Mouse (Mus musculus) midbrain, embryonic 16.5 days (tissue): ENCODE results near the gene Ralb. TPM values are rescaled to one million over a fixed set of nuclear protein-coding genes. Genes with fewer than 3 reads are reported as not detected.

ENCODE experiments used
- ATAC-seq: fragments of 200-750 bp; cut with Nextera tagmentation; 2 replicates; pipeline ENCODE4 v1.8.0; 2017; ENCODE audit warnings: moderate TSS enrichment
- H3K27ac ChIP-seq: fragments of 300-500 bp; sonication (generic); 2 replicates; pipeline ENCODE4 v1.5.1; 2014; ENCODE audit warnings: mild to moderate bottlenecking, low read length, mixed read lengths
- H3K27me3 ChIP-seq: fragments of 300-500 bp; sonication (generic); 2 replicates; pipeline ENCODE4 v1.6.1; 2014; ENCODE audit warnings: low read depth, low read length, mixed read lengths; ENCODE audit not compliant: control insufficient read depth, insufficient read depth
- H3K36me3 ChIP-seq: fragments of 300-500 bp; sonication (generic); 2 replicates; pipeline ENCODE4 v1.6.1; 2014; ENCODE audit warnings: mild to moderate bottlenecking, low read length, moderate library complexity, mixed read lengths; ENCODE audit not compliant: control insufficient read depth, insufficient read depth
- H3K4me1 ChIP-seq: fragments of 300-500 bp; sonication (generic); 2 replicates; pipeline ENCODE4 v1.6.1; 2014; ENCODE audit warnings: mild to moderate bottlenecking, low read length, mixed read lengths; ENCODE audit not compliant: control insufficient read depth, insufficient read depth
- H3K4me2 ChIP-seq: fragments of 300-500 bp; sonication (generic); 2 replicates; pipeline ENCODE4 v1.6.1; 2014; ENCODE audit warnings: mild to moderate bottlenecking, low read length, mixed read lengths
- H3K4me3 ChIP-seq: fragments of 300-500 bp; sonication (generic); 2 replicates; pipeline ENCODE4 v1.5.1; 2014; ENCODE audit warnings: low read depth, mild to moderate bottlenecking, low read length, moderate library complexity, mixed read lengths
- H3K9ac ChIP-seq: fragments of 300-500 bp; sonication (generic); 2 replicates; pipeline ENCODE4 v1.6.1; 2014; ENCODE audit warnings: low read depth, low read length, mixed read lengths
- H3K9me3 ChIP-seq: fragments of 300-500 bp; sonication (generic); replicated peaks from 2 replicates; pipeline ENCODE4 v1.6.1; 2014; ENCODE audit warnings: mild to moderate bottlenecking, low read length, mixed read lengths; ENCODE audit not compliant: control insufficient read depth, poor library complexity, severe bottlenecking
- WGBS: fragments of 180-500 bp; shearing (Covaris S2); extraction: QIAGEN DNeasy Blood & Tissue Kit; methylation state at CpG from one replicate; pipeline ENCODE4 v1.1.7; 2014; 5-methylcytosine and 5-hydroxymethylcytosine counted together
- polyA plus RNA-seq: library from polyadenylated mRNA; unstranded; fragments of >200 nt; fragmentation: Nextera tagmentation; extraction: Ambion mirVana; gene quantifications from 2 replicates; pipeline ENCODE4 v1.2.1, GENCODE M21; 2015

Ralb gene
- polyA plus RNA-seq, 1 experiment from 2014 or later = 60.8 TPM

DNA sequence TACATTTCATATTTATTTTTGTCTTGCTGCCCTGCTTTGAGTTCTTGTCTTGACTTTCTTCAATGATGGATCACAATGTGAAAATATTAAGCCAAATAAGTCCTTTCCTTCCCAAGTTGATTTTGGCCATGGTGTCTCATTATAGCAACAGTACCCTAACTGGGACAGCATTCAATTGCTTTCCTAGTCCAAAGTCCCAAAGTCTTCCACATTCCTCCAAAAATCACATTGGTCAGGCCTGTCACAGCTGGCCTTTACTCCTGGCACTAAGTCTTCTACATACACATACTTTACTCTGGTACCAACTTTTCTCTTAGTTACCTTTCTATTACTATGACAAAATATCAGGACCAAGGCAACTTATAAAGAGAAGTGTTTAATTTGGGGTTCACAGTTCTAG, 14.2 kb upstream of the Ralb start:
- H3K4me2 ChIP-seq = no peak overlapping the region
- no peaks in the 10 kb centered on the region for H3K4me1 ChIP-seq
- H3K4me3 ChIP-seq = no peak overlapping the region
- no peak overlapping the region for H3K9ac ChIP-seq
- no peaks in the 10 kb centered on the region for H3K9me3 ChIP-seq
- no peaks in the 10 kb centered on the region for H3K36me3 ChIP-seq
- H3K27me3 ChIP-seq = no peaks in the 10 kb centered on the region
- no peak for ATAC-seq
- no peak overlapping the region for H3K27ac ChIP-seq

DNA sequence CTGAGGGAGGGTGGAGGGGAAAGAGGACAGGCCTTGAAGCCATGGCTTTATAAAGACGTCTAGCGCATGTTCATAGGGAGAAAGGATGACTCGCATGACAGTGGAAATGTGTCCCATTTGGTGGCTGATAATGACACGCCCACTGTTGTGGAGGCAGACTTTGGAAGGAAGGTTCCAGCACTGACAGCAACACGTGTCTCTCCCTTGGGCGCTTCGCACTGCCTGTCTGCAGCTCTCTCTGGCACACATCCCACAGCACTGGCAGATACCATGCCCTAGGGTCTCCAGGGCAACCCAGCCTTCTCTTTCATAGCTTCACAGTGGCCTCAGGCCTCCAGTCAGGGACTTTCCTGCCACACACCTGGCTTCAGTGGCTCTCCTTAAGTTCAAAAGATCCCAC, 13.5 kb upstream of the Ralb start:
- Histone ChIP-seq H3K4me2 (no peak overlapping the region), H3K4me3 (no peak overlapping the region), H3K36me3 (no peaks in the 10 kb centered on the region), H3K9ac (no peak overlapping the region), H3K27ac (no peak overlapping the region), H3K27me3 (no peaks in the 10 kb centered on the region), H3K9me3 (no peaks in the 10 kb centered on the region), H3K4me1 (no peaks in the 10 kb centered on the region)
- 78% methylated on average over 7 of the region's 7 CpGs for WGBS
- no peak for ATAC-seq

DNA sequence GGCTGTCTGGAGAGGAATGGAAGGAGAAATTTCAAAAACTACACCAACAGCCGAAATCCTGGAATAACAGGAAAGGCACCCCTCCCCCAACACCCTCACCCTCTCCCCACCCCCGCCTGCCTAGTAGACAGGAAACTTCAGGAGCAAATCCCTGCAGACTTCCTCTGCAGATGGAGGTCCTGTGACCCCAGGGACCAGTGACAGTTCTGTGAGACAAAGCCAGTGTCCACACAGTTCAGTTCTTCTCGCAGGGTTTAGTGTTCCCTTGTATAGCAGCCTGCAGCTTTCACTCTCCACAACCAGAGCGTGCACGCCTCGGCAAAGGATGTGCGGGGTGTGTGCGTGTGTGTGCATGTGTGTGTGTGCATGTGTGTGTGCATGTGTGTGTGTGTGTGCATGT, 6.3 kb upstream of the Ralb start:
- Histone ChIP-seq H3K27me3 (no peaks in the 10 kb centered on the region), H3K4me1 (no peaks in the 10 kb centered on the region), H3K4me2 (no peak overlapping the region), H3K27ac (no peak overlapping the region), H3K9ac (no peak overlapping the region), H3K9me3 (no peaks in the 10 kb centered on the region), H3K36me3 (no peaks in the 10 kb centered on the region), H3K4me3 (no peak overlapping the region)
- WGBS = 72% methylated on average over 8 of the region's 8 CpGs
- ATAC-seq = no peak

DNA sequence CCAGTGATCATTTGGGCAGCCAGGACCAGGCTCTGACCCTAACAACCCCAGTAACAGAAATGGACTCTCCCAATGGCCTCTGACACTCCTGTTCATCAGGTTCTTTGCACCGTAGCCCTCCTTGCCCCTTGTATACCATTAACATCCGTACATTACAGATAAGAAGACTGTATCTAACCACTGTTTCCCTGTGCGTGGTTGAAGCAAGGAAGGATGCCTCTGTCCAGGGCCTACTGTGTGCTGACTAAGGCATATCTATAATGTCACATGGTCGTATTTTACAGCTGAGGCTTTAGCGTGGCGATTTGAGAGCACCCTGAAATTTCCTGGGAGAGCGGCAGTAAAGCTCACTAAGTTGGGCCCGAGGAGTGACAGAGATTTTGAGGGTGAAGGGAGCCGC, 5.8 kb upstream of the Ralb start:
- no peak overlapping the region for H3K9ac ChIP-seq
- ATAC-seq = no peak
- WGBS = 77% methylated on average over 9 of the region's 9 CpGs
- no peaks in the 10 kb centered on the region for H3K27me3 ChIP-seq
- no peak overlapping the region for H3K4me3 ChIP-seq
- no peaks in the 10 kb centered on the region for H3K4me1 ChIP-seq
- no peak overlapping the region for H3K4me2 ChIP-seq
- H3K27ac ChIP-seq = no peak overlapping the region
- no peaks in the 10 kb centered on the region for H3K9me3 ChIP-seq
- H3K36me3 ChIP-seq = no peaks in the 10 kb centered on the region

DNA sequence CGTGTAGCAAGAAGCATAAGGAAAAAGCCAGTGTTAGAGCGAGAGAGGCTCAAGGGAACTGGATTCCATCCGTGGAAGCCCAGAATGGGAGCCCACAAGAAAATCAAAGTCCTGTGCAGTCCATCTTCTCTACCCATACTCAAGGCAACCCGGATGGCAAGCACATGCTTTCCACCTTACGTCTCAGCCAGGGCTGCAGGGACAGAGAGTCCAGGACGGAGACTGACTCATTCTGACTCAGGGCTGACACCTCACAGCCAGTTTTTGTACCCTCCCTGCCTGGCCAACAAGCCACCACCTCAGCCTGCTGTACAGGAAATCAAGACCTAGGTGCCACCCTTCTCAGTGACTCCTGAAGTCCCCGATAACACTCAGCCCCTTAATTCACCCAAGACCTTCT, 4.9 kb upstream of the Ralb start:
- no peak for ATAC-seq

DNA sequence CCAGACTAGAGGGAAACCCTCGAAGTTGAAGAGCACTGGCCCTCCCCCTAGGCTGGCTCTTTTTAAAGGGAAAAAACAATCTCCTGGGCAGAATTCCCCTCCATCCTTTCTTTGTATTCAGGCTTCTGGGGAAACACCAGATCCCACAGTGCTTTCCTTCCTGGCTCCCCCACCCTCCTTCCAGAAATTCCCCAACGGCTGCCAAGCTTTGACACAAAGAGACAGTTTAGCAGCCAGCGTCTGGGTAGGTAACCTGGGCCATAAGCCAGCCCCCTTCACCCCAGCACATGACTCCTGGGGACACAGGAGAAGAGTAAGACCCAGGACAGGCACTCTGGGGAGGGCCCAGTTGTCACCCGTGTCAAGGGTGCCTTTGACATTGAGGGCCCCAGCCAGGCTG, 4.0 kb upstream of the Ralb start:
- Histone ChIP-seq H3K27ac (no peak overlapping the region), H3K4me2 (no peak overlapping the region), H3K9me3 (no peaks in the 10 kb centered on the region), H3K4me1 (peaks cover 4% of the 10 kb centered on the region; the same call in 1 of the 2 replicates), H3K27me3 (no peaks in the 10 kb centered on the region), H3K9ac (no peak overlapping the region), H3K36me3 (no peaks in the 10 kb centered on the region), H3K4me3 (no peak overlapping the region)
- no peak for ATAC-seq
- WGBS = 40% methylated on average over 4 of the region's 4 CpGs

More for the DNA sequence above, 4.9 kb upstream of the Ralb start:
- no peak overlapping the region for H3K4me3 ChIP-seq
- no peaks in the 10 kb centered on the region for H3K9me3 ChIP-seq
- no peak overlapping the region for H3K4me2 ChIP-seq
- no peaks in the 10 kb centered on the region for H3K36me3 ChIP-seq
- H3K27ac ChIP-seq = no peak overlapping the region
- H3K27me3 ChIP-seq = no peaks in the 10 kb centered on the region
- no peaks in the 10 kb centered on the region for H3K4me1 ChIP-seq
- no peak overlapping the region for H3K9ac ChIP-seq
- 81% methylated on average over 7 of the region's 7 CpGs for WGBS

DNA sequence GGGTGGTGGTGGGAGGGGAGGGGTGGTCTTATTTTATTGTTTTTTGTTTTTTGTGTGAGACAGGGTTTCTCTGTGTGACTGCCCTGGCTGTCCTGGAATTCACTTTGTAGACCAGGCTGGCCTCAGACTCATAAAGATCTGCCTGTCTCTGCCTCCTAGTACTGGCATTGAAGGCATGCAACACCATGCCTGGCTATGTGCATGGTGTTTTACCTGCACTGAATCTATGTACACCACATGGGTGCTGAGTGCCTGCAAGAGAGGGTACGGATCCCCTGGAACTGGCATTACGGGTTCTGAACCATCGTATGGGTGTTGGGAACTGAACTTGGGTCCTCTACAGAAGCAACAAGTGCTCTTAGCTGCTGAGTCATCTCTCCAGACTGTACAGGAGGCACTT, 1.4 kb upstream of the Ralb start:
- Histone ChIP-seq H3K4me1 (peaks cover 13% of the 10 kb centered on the region), H3K4me2 (no peak overlapping the region), H3K4me3 (no peak overlapping the region), H3K27ac (no peak overlapping the region), H3K9me3 (no peaks in the 10 kb centered on the region), H3K9ac (no peak overlapping the region), H3K36me3 (no peaks in the 10 kb centered on the region), H3K27me3 (no peaks in the 10 kb centered on the region)
- WGBS = 95% methylated on average over 3 of the region's 3 CpGs
- ATAC-seq = no peak

DNA sequence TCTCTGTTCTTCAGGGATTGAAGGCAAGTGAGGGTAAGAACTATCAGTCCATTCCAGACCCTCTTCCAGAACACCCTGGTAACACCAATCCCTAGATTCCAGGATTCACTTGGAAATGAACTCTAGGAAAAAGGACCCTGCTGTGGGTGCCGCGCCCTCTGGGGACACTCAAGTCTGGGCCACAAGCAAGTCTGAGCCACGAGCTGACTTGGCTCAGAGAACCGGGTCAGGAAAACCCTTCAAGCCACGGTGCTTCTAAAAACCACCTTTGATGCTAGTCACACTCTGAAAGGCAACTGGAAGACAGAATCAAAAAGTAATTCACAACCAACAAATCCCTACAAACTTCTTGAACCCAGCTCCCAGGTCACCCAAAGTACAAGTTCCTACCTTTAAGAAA, 786 bp downstream of the Ralb start:
- Histone ChIP-seq H3K27ac (no peak overlapping the region), H3K27me3 (no peaks in the 10 kb centered on the region), H3K9ac (peak overlapping the region; percentile 87), H3K9me3 (no peaks in the 10 kb centered on the region), H3K36me3 (no peaks in the 10 kb centered on the region), H3K4me3 (peak overlapping the region; percentile 65), H3K4me2 (peak overlapping the region; percentile 60), H3K4me1 (peaks cover 13% of the 10 kb centered on the region)
- no peak for ATAC-seq
- 39% methylated on average over 5 of the region's 5 CpGs for WGBS

DNA sequence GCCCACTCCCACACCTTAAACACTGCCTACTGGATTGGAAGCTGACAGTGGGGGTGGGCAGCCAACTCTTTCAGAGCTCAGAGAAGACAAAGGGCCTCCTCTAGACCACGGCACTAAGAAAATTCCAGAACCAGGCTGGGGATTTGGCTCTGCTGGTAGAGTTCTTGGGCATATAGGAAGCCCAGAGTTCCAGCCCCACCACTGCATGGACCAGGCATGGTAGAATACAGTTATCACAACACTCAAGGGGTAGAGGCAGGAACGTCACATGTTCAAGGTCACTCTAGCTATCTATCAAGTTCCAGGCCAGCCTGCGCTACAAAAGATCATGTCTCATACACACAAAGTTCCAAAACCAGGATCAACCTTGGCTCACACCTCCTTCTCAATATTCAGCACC, 1.4 kb downstream of the Ralb start:
- Histone ChIP-seq H3K4me1 (peaks cover 13% of the 10 kb centered on the region), H3K4me3 (peak overlapping the region; percentile 65), H3K4me2 (peak overlapping the region; percentile 60), H3K27me3 (no peaks in the 10 kb centered on the region), H3K36me3 (no peaks in the 10 kb centered on the region), H3K9me3 (no peaks in the 10 kb centered on the region), H3K9ac (no peak overlapping the region), H3K27ac (no peak overlapping the region)
- ATAC-seq = no peak
- WGBS = 84% methylated on average over 3 of the region's 3 CpGs

DNA sequence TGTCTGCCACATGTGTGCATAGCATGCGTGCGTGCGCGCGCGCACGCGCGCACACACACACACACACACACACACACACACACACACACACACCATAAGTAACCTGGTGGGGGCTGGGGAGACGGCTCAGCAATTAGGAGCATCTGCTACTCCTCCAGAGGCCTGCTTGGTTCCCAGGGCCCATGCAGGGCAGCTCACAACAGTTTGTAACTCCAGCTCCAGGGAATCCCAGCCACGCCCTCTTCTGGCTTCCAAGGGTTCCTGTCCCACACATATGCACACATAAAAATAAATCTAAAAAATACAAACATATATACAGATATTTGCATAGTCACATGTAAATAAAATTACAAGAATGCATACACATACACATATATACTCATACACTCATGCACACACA, 1.9 kb downstream of the Ralb start:
- 89% methylated on average over 11 of the region's 11 CpGs for WGBS
- Histone ChIP-seq H3K4me2 (peak overlapping the region; percentile 60), H3K4me1 (peaks cover 13% of the 10 kb centered on the region), H3K9ac (no peak overlapping the region), H3K36me3 (no peaks in the 10 kb centered on the region), H3K27ac (no peak overlapping the region), H3K9me3 (no peaks in the 10 kb centered on the region), H3K27me3 (no peaks in the 10 kb centered on the region), H3K4me3 (no peak overlapping the region)
- no peak for ATAC-seq
